Comparison of ENCODE assay signal across 26 mouse cellular contexts in genomic region chr19:26938911-26939310, GRCm38 (mm10). TPM values are rescaled to one million over a fixed set of nuclear protein-coding genes. Genes with fewer than 3 reads are reported as not detected.
A peak's percentile ranks its signal among the peaks of the same experiment; 100 is the strongest.
DNase-seq lines count a peak whose midpoint lies in the region; ATAC-seq and TF ChIP-seq lines count a peak whose summit lies in the region.
"Had no signal": no experiment of that assay in that cellular context is flagged by ENCODE, and none has a peak within 500 bp of the region (broad histone marks: within the 10 kb centered on the region; RNA-seq: fewer than 3 reads in every experiment).

No protein-coding gene starts in this region.

- peak; percentile 88 for DNase-seq in embryonic facial prominence, embryonic 14.5 days (ENCODE audit: low spot score)
- DNase-seq in embryonic facial prominence, embryonic 10.5 days (ENCODE audit: low spot score) = no peak
- DNase-seq in limb, embryonic 14.5 days (ENCODE audit: low spot score) = peak; percentile 30
- no peak for DNase-seq in limb, embryonic 10.5 days (ENCODE audit: low spot score)
- DNase-seq in 3T3-L1 (ENCODE audit: low read depth, low spot score) = peak; percentile 6
- DNase-seq in adrenal gland, postnatal 36 days = peak; percentile 19 to 25
- DNase-seq in heart, adult 8-10 months (ENCODE audit: low spot score) = no peak
- DNase-seq in spleen, postnatal 36 days (ENCODE audit: low spot score in 2 of 2) = no peak
- DNase-seq: B cell, adult 2 months; cerebellum, adult 11 months; cerebellum, postnatal 36 days; heart, adult 18-20 months; kidney, postnatal 25 days; liver, embryonic 13.5 days; lung, postnatal 4 days; right cerebral cortex, postnatal 4 days had no signal

- H3K27me3 ChIP-seq in embryonic facial prominence, embryonic 14.5 days (replicated peaks; ENCODE audit: control insufficient read depth, insufficient read depth, low read length) = no peaks in the 10 kb centered on the region
- H3K27me3 ChIP-seq in embryonic facial prominence, embryonic 10.5 days (replicated peaks; ENCODE audit: low read depth, poor library complexity, severe bottlenecking) = no peaks in the 10 kb centered on the region
- no peaks in the 10 kb centered on the region for H3K27me3 ChIP-seq in limb, embryonic 14.5 days (ENCODE audit: control insufficient read depth, insufficient read depth, low read length)
- H3K27me3 ChIP-seq in limb, embryonic 10.5 days (ENCODE audit: low read depth, poor library complexity, severe bottlenecking) = no peaks in the 10 kb centered on the region
- H3K27me3 ChIP-seq: embryonic facial prominence, embryonic 12.5 days; liver, embryonic 13.5 days; midbrain, embryonic 12.5 days had no signal

- peak overlapping the region; percentile 55; the same call in 1 of the 2 replicates for H3K27ac ChIP-seq in embryonic facial prominence, embryonic 14.5 days (replicated peaks; ENCODE audit: low read depth, low read length)
- H3K27ac ChIP-seq in embryonic facial prominence, embryonic 10.5 days (replicated peaks) = no peak overlapping the region
- no peak overlapping the region for H3K27ac ChIP-seq in limb, embryonic 14.5 days (replicated peaks; ENCODE audit: low read depth, low read length)
- H3K27ac ChIP-seq in limb, embryonic 10.5 days = no peak overlapping the region
- H3K27ac ChIP-seq: embryonic facial prominence, embryonic 12.5 days; forebrain, embryonic 10.5 days; liver, embryonic 13.5 days; midbrain, embryonic 12.5 days had no signal

- no peak overlapping the region for H3K9ac ChIP-seq in embryonic facial prominence, embryonic 14.5 days (ENCODE audit: low read depth, low read length)
- H3K9ac ChIP-seq in limb, embryonic 14.5 days (ENCODE audit: low read depth, low read length, severe bottlenecking) = no peak overlapping the region
- H3K9ac ChIP-seq: embryonic facial prominence, embryonic 12.5 days; liver, embryonic 13.5 days; midbrain, embryonic 12.5 days had no signal

- H3K9me3 ChIP-seq in embryonic facial prominence, embryonic 14.5 days (ENCODE audit: control insufficient read depth, low read length) = no peaks in the 10 kb centered on the region
- no peaks in the 10 kb centered on the region for H3K9me3 ChIP-seq in embryonic facial prominence, embryonic 10.5 days
- H3K9me3 ChIP-seq in limb, embryonic 14.5 days (ENCODE audit: control insufficient read depth, low read length) = no peaks in the 10 kb centered on the region
- H3K9me3 ChIP-seq in limb, embryonic 10.5 days (replicated peaks) = no peaks in the 10 kb centered on the region
- H3K9me3 ChIP-seq: embryonic facial prominence, embryonic 12.5 days; forebrain, embryonic 10.5 days; liver, embryonic 13.5 days; midbrain, embryonic 12.5 days had no signal

- H3K4me1 ChIP-seq in embryonic facial prominence, embryonic 14.5 days (ENCODE audit: control insufficient read depth, insufficient read depth, low read length) = peaks cover 8% of the 10 kb centered on the region; the same call in 1 of the 2 replicates
- H3K4me1 ChIP-seq in embryonic facial prominence, embryonic 10.5 days = no peaks in the 10 kb centered on the region
- H3K4me1 ChIP-seq in limb, embryonic 14.5 days (ENCODE audit: control insufficient read depth, insufficient read depth, low read length) = no peaks in the 10 kb centered on the region
- no peaks in the 10 kb centered on the region for H3K4me1 ChIP-seq in limb, embryonic 10.5 days
- H3K4me1 ChIP-seq: embryonic facial prominence, embryonic 12.5 days; forebrain, embryonic 10.5 days; liver, embryonic 13.5 days; midbrain, embryonic 12.5 days had no signal

- no peaks in the 10 kb centered on the region for H3K36me3 ChIP-seq in embryonic facial prominence, embryonic 14.5 days (ENCODE audit: control insufficient read depth, insufficient read depth, low read length)
- H3K36me3 ChIP-seq in embryonic facial prominence, embryonic 10.5 days (replicated peaks) = no peaks in the 10 kb centered on the region
- no peaks in the 10 kb centered on the region for H3K36me3 ChIP-seq in limb, embryonic 14.5 days (ENCODE audit: control insufficient read depth, insufficient read depth, low read length)
- H3K36me3 ChIP-seq in limb, embryonic 10.5 days = no peaks in the 10 kb centered on the region
- H3K36me3 ChIP-seq: embryonic facial prominence, embryonic 12.5 days; forebrain, embryonic 10.5 days; liver, embryonic 13.5 days; midbrain, embryonic 12.5 days had no signal

- no peak for TF ChIP-seq POLR2A in limb, embryonic 14.5 days (IDR thresholded peaks at IDR 0.05; ENCODE audit: borderline replicate concordance, extremely low read depth, insufficient read depth, insufficient read length)

- 47% methylated on average over 8 of the region's 8 CpGs for WGBS in embryonic facial prominence, embryonic 14.5 days
- WGBS in embryonic facial prominence, embryonic 10.5 days = 83% methylated on average over 8 of the region's 8 CpGs
- whole genome bisulfite sequencing in limb, embryonic 14.5 days = 76% methylated on average over 8 of the region's 8 CpGs
- WGBS in limb, embryonic 10.5 days = 89% methylated on average over 8 of the region's 8 CpGs

- no peak overlapping the region for H3K4me3 ChIP-seq in embryonic facial prominence, embryonic 14.5 days (ENCODE audit: low read depth, low read length)
- no peak overlapping the region for H3K4me3 ChIP-seq in embryonic facial prominence, embryonic 10.5 days
- H3K4me3 ChIP-seq in limb, embryonic 14.5 days (replicated peaks; ENCODE audit: low read length) = no peak overlapping the region
- no peak overlapping the region for H3K4me3 ChIP-seq in limb, embryonic 10.5 days
- H3K4me3 ChIP-seq: embryonic facial prominence, embryonic 12.5 days; forebrain, embryonic 10.5 days; liver, embryonic 13.5 days; midbrain, embryonic 12.5 days; myocyte had no signal

- peak; percentile 84 for ATAC-seq in embryonic facial prominence, embryonic 14.5 days (ENCODE audit: low read depth)
- no peak for ATAC-seq in limb, embryonic 14.5 days (ENCODE audit: low FRiP score, low read depth)
- ATAC-seq: intestine, embryonic 16.5 days had no signal

- H3K4me2 ChIP-seq in embryonic facial prominence, embryonic 14.5 days (ENCODE audit: low read depth, low read length) = no peak overlapping the region
- no peak overlapping the region for H3K4me2 ChIP-seq in limb, embryonic 14.5 days (replicated peaks; ENCODE audit: low read depth, low read length, severe bottlenecking)
- H3K4me2 ChIP-seq: embryonic facial prominence, embryonic 12.5 days; liver, embryonic 13.5 days; midbrain, embryonic 12.5 days had no signal

RNA-seq across cellular contexts. Expression of gene Gm815, which starts 53.2 kb away (rescaled TPM):
- not detected in 2 replicates for polyA plus RNA-seq in embryonic facial prominence, embryonic 14.5 days (2014; fragmentation: Nextera tagmentation; extraction: Ambion mirVana)
- polyA plus RNA-seq in embryonic facial prominence, embryonic 10.5 days (2016; fragmentation: Nextera tagmentation; extraction: Ambion mirVana) = not detected in 2 replicates
- polyA plus RNA-seq in limb, embryonic 14.5 days (2012; rRNA removed) = not detected in 2 replicates
- polyA plus RNA-seq in limb, embryonic 14.5 days (2014; fragmentation: Nextera tagmentation; extraction: Ambion mirVana) = not detected in 2 replicates
- polyA plus RNA-seq in limb, embryonic 10.5 days (2016; fragmentation: Nextera tagmentation; extraction: Ambion mirVana) = not detected in 2 replicates
- not detected for total RNA-seq in adrenal gland, postnatal 36 days (2021)
- not detected for total RNA-seq in heart, adult 8-10 months (2022)
- total RNA-seq: heart, adult 18-20 months; layer of hippocampus, postnatal 14 days; left cerebral cortex, postnatal 36 days; neutrophil, adult 5-6 weeks had no signal
- polyA plus RNA-seq: embryonic facial prominence, embryonic 12.5 days; forebrain, embryonic 10.5 days; heart, embryonic 16.5 days; hindbrain, embryonic 11.5 days; intestine, embryonic 16.5 days; liver, embryonic 13.5 days; midbrain, embryonic 12.5 days; myocyte had no signal

Comparison
In these comparisons a context has a peak if more than half of its experiments do, and no peak if none do; other contexts are left out.
1. DNase-seq: peak in embryonic facial prominence, embryonic 14.5 days (single experiment), limb, embryonic 14.5 days (single experiment), 3T3-L1 (single experiment) and adrenal gland, postnatal 36 days (2 of 2); none in embryonic facial prominence, embryonic 10.5 days (single experiment), limb, embryonic 10.5 days (single experiment), heart, adult 8-10 months (single experiment) and spleen, postnatal 36 days (0 of 2).